Mouse (Mus musculus): ENCODE measurements around the gene Rbpjl.

- TF ChIP-seq CTCF (conservative IDR thresholded peaks at IDR 0.05; ENCODE audit: low read length), result no peak
- TF ChIP-seq POU5F1 (IDR thresholded peaks at IDR 0.05; ENCODE audit: borderline replicate concordance, low read length), result no peak
Observed at GRCm38 (mm10) chr2:164425401-164425800, 22.5 kb downstream of the Rbpjl start.
